Mouse (Mus musculus) megakaryocyte, embryonic 14.5 days (primary cell): ENCODE data around the gene D230025D16Rik.

ENCODE experiments used
- FLI1 ChIP-seq: IDR thresholded peaks from 2 replicates; pipeline ENCODE4 v1.6.1; 2012; ENCODE audit warnings: low read length, inconsistent platforms, mixed read lengths
- GATA1 ChIP-seq: IDR thresholded peaks from 3 replicates; pipeline ENCODE4 v1.6.1; 2012; ENCODE audit warnings: mixed read lengths, low read length, inconsistent platforms, borderline replicate concordance

DNA sequence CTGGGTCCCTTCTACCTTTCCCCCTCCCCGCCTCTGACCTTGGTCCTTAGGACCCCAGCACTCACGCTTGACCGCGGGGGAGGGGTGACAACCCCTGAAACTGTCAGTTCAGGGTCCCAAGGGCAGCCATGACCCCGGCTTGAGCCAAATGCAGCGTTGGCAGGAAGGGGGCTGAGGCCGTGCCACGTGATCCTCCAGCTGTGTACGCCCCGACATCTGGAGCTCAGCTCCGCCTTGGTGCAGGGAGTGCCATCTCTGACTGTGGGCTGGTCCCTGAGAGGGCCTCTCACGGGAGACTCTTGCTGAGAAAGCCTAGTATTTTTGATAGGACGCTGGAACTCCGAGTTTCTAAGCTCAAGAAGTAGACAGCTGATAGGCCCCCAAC, 30.0 kb downstream of the D230025D16Rik start, which contains the start of gene B3gnt9:
- TF ChIP-seq GATA1 (no peak), FLI1 (no peak)
